Mouse (Mus musculus) brain, embryonic 14.5 days (tissue): ENCODE data around the gene Cep128.

Source experiments
- CTCF ChIP-seq: fragments of 200-500 bp; IDR thresholded peaks from 2 replicates; pipeline ENCODE4 v1.5.1; 2012; ENCODE audit warnings: inconsistent platforms, mild to moderate bottlenecking, moderate library complexity, borderline replicate concordance; ENCODE audit not compliant: insufficient read depth, insufficient read length; ENCODE audit errors: extremely low read depth
- POLR2A ChIP-seq: fragments of 200-500 bp; IDR thresholded peaks from 2 replicates; pipeline ENCODE4 v1.6.1; 2012; ENCODE audit warnings: mild to moderate bottlenecking, inconsistent platforms, borderline replicate concordance; ENCODE audit not compliant: poor library complexity, insufficient read depth, insufficient read length, severe bottlenecking; ENCODE audit errors: extremely low read depth

DNA sequence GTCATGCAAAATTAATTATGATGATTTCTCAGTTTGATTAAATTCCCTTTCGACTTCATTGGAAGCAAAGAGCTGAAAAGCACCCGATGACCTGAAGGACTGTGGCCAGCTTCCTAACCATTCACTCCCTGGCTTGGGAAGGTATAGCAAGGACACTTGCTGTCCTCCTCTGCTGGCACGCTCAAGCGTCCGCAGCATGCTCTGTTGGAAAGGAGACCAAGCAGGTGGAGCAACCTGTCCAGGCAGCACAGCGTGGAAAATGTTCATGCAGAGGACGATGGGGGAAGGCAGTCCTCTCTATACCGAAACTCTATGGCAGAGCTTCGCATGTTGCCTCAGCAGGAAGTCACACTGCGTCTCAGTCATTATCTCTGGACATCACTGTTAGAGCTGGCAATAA lies 327.3 kb downstream of the Cep128 start:
- TF ChIP-seq POLR2A = no peak
- no peak for TF ChIP-seq CTCF
